Mouse (Mus musculus) stomach, postnatal 0 days (tissue): ENCODE data around the gene Cd48.

Experiments used
- CTCF ChIP-seq: IDR thresholded peaks from 2 replicates; pipeline ENCODE4 v1.5.1; 2016; ENCODE audit warnings: antibody characterized with exemption, low read depth, mild to moderate bottlenecking, moderate library complexity
- EP300 ChIP-seq: optimal IDR thresholded peaks from 2 replicates; pipeline ENCODE3; 2016; ENCODE audit warnings: antibody characterized with exemption

GRCm38 (mm10) chr1:171663757-171664156, 18.1 kb upstream of the Cd48 start:
- TF ChIP-seq CTCF: no peak
- no peak for TF ChIP-seq EP300
